Comparison of ENCODE assay signal across 25 mouse cellular contexts in genomic region chr13:97494770-97495169, GRCm38 (mm10).
"Had no signal": no experiment of that assay in that cellular context is flagged by ENCODE, and none has a peak within 500 bp of the region (broad histone marks: within the 10 kb centered on the region; RNA-seq: fewer than 3 reads in every experiment).

No protein-coding gene starts in this region.

- H3K27ac ChIP-seq: gastrocnemius, adult 2 months; heart, embryonic 10.5 days; hindbrain, embryonic 10.5 days; hindbrain, embryonic 12.5 days; hindbrain, embryonic 14.5 days; layer of hippocampus, adult 2 months; left cerebral cortex, adult 2 months; limb, embryonic 13.5 days; limb, embryonic 15.5 days; liver, embryonic 12.5 days; liver, embryonic 14.5 days had no signal

- H3K9me3 ChIP-seq: heart, embryonic 10.5 days; heart, embryonic 12.5 days; hindbrain, embryonic 10.5 days; hindbrain, embryonic 12.5 days; limb, embryonic 13.5 days; limb, embryonic 15.5 days; liver, embryonic 12.5 days had no signal

- H3K9ac ChIP-seq: heart, embryonic 12.5 days; hindbrain, embryonic 12.5 days; hindbrain, embryonic 14.5 days; limb, embryonic 13.5 days; limb, embryonic 15.5 days; liver, embryonic 12.5 days; liver, embryonic 14.5 days had no signal

- H3K4me1 ChIP-seq: liver, embryonic 12.5 days had no signal

- DNase-seq: gastrocnemius, adult 2 months; gastrocnemius, postnatal 10 days; gastrocnemius, postnatal 25 days; heart, adult 18-20 months; heart, postnatal 10 days; heart, postnatal 4 days; kidney, adult 11 months; kidney, adult 8-10 months; kidney, postnatal 10 days; kidney, postnatal 25 days; kidney, postnatal 4 days; left cerebral cortex, postnatal 4 days had no signal

- H3K27me3 ChIP-seq: heart, embryonic 12.5 days; hindbrain, embryonic 12.5 days; limb, embryonic 15.5 days had no signal

- ATAC-seq: hindbrain, embryonic 16.5 days; intestine, embryonic 16.5 days; liver, embryonic 12.5 days had no signal

- H3K4me3 ChIP-seq: gastrocnemius, adult 2 months; heart, embryonic 10.5 days; heart, embryonic 12.5 days; hindbrain, embryonic 10.5 days; hindbrain, embryonic 12.5 days; layer of hippocampus, adult 2 months; left cerebral cortex, adult 2 months; limb, embryonic 13.5 days; limb, embryonic 15.5 days; liver, embryonic 12.5 days had no signal

- H3K36me3 ChIP-seq: heart, embryonic 10.5 days; heart, embryonic 12.5 days; hindbrain, embryonic 10.5 days; hindbrain, embryonic 12.5 days; limb, embryonic 13.5 days; limb, embryonic 15.5 days; liver, embryonic 12.5 days had no signal
